Mouse (Mus musculus) left cerebral cortex, postnatal 14 days (tissue): ENCODE results near the gene Mark3. TPM values are rescaled to one million over a fixed set of nuclear protein-coding genes. Genes with fewer than 3 reads are reported as not detected.
"Not testable (repeated sequence)": the region's sequence is repeated elsewhere in the genome, so short reads cannot be mapped to it uniquely, and the experiment has no call there.

Source experiments
- DNase-seq, 2 experiments: peaks; one replicate each; pipeline ENCODE4 v3.0.0; 2021 to 2022; ENCODE audit warnings: low spot score in 2 of 2, mixed read lengths in 1 of 2
- intact Hi-C: fragments of 180-260 bp; cut with DNase I; formaldehyde crosslinking; loops from one replicate; pipeline ENCODE4 v1.15.1; 2025
- total RNA-seq, 2 experiments: library from RNA; stranded (reverse); gene quantifications; 2 replicates each; pipeline ENCODE4 v1.2.3; 2021

The Mark3 gene
- total RNA-seq, 2 experiments from 2014 or later = 122 to 125 TPM

DNA sequence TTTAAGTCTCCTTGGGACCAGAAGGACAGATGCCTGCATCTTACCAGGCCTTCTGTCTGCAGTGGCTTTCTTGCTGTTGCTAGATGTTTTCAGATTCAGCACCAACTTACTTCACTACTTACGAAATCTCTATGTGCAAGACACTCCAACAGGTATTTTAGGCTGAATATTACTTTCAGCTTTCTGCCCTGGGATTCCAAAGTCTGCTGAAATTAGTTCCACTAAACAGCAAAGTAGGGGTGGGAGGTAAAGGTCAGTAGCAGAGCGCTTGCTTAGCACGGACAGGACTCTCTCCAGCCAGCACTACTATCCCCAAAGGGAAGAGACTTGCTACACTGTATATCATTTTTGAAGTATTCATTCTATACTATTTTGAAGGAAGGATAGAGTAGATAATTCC, 29.5 kb downstream of the Mark3 start:
- no peak for DNase-seq
- intact Hi-C loops = no loop called here

DNA sequence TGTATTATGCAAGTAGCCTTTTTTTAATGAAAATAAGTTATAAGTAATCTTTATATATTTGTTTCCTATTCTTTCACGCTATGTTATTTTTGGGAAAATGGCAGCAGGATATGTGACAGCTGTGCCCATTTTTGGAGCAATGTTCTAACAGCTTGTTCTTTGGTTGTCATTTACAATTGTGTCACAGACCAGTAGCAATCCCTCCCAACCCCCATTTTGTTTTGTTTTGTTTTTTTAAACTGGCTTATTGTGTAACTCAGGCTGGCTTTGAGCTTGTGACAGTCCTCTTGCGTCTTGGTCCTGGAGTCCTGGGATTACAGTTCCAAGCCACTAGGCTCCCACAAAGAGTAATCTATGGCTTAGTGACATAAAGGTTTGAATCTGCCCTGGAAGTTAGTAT, 31.3 kb downstream of the Mark3 start:
- no peak for DNase-seq
- intact Hi-C loops = no loop called here

DNA sequence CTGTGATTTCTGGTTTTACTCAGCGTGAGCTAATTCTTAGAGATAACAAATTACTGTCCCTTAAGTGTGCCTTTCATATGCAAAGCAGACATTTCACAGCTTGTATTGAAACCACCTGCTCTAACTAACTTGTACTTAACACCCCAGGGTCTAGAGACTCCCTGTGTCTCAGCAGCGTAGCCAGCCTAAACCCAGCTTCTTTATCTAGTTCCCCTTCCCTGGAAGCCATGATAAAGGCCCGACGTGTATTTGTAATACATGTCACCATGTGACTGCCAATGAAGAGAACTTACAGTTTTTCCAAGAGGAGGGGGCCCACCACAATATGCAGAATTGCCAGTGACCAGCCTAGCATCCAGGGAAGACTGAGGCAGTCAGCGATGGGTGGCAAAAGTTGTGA, 33.7 kb downstream of the Mark3 start:
- no peak for DNase-seq
- intact Hi-C loops = no loop called here

DNA sequence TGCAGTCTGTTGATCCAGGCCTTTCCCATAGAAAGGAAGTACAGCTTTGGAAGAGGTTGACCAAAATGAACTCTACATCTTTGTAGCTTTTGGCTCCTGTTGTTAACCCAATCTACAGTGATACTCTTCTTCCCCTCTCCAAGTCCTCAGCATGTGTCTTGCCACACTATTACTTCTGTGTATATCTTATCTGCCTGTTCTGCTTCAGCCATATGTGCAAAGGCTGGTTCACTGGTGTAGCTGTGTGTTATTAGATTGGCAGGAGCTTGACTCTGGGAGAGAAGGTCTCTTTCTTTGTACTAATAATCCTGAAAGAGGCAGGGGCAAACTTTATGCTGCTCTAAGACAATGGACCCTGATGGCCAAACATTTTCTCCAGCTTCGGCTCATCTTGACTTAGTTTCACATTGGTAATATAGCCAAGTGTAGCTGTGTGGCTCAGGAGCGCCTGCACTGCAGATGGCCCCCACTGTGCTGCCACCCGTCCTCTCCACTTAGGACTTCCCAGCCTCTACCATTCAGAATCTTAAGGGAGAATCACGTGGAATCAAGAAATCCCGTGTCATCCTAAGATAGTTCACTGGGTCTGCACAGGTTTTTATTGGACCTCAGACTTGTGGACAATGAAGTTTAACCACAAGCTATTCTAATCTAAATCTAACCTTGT, 40.3 kb downstream of the Mark3 start:
- intact Hi-C loops = no loop called here
- DNase-seq = no peak

DNA sequence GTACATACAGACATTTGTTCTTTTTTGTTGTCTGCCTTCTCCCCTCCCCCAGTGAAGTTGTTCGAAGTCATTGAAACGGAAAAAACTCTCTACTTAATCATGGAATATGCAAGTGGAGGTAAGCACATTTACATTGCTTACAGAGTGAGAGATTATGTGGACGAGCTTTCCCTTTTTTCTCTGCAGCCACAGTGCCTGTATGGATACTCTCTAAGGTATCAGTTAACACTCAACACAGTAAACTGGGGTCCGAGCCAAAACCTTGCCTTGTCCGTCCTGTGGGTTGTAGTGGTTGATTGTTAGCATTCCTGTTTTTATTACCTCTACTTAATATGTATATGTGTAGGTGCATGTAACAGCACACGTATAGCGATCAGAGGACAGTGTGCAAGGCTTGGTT, 43.9 kb downstream of the Mark3 start:
- intact Hi-C loops = no loop called here
- DNase-seq = no peak

DNA sequence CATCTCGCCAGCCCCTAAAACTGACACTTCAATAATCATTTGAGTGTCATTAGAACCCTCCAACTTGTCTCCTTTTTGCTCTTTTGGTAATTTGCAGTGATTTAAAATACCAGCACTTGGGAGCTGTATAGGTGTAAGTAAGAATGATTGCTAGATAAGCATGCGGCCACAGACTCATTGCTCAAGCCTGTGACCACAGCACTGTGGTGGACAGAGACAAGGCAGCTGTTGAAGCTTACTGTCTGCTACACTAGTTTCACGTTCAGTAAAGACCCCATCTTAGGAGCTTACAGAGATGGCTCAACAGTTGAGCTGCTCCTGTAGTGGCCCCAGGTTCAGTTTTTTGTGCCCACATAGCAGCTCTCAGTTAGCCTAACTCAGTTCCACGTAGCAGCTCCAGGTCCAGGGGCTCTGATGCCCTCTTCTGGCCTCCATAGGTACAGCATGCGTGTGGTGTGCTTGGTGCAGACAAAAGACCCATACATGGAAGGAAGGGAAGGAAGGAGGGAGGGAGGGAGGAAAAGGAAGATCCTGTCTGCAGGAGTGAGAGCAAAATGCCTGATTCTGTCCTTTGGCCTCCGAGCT, 73.8 kb downstream of the Mark3 start:
- peak; percentile 75 to 90 for DNase-seq
- intact Hi-C loops = loop anchor here (5.0 to 10.0 kb wide), 2 partner anchors 111 to 223 kb away; partner anchors contain the start of gene Eif5

DNA sequence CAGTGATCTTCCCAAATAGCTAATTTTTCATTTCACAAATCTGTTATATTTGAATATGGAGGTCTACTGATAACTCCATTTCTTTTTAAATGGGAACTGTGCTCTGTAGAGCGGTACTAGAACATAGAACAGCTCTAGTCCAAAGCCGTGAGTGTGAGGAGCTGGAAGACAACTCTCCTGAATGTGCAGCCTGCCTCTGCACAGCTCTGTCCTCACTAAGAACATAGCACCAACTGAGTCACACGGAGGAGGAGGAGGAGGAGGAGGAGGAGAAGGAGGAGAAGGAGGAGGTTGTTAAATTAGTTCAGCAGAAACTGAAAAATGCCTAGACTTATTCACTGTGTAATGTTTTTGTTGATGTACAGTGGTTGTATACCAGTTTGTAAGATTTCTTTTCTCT, 78.6 kb downstream of the Mark3 start:
- DNase-seq = no peak

DNA sequence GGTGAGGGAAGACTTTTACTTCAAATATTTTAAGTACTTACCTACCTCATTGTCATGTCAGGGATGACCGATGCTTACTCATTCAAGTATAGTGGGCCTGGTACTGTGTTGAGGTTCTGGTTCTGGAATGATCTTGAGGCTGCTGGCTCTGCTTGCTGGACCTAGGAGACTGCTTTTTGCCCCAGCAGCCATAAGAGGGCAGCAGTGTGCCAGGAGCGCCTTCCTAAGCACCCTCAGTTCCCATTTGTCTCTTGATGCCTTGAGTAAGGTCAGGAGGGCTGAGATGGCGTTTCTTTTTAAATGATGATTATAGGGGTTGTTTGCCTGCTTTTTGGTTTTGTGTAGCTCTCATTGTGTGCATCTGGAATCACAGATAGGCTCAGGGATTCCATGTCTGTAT, 79.1 kb downstream of the Mark3 start:
- intact Hi-C loops = loop anchor here (2.0 kb wide), 1 partner anchor 43 kb away; no protein-coding TSS in a partner anchor
- peak; percentile 79 to 84 for DNase-seq

More for the DNA sequence above, 78.6 kb downstream of the Mark3 start:
- intact Hi-C loops = loop anchor here (2.0 kb wide), 1 partner anchor 44 kb away; no protein-coding TSS in a partner anchor

DNA sequence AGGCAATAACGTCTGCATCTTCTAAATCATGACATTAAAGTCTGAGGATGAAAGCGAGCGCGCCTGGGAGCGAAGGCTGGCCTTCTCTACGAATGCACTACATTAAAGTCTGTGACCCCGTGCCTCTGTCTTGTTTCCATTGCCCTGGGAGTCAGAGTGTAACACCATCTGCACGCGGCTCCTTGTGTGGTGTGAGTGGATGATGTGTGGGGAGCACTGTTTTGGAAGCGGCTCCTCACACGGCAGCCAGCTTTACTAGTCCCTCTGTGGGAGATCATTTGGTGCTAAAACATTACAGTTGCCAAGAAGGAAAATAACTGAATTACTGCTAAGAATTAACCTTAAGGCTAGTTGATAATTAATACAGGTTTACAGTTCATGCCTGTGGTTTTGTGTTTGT, 81.4 kb downstream of the Mark3 start:
- intact Hi-C loops = no loop called here

DNA sequence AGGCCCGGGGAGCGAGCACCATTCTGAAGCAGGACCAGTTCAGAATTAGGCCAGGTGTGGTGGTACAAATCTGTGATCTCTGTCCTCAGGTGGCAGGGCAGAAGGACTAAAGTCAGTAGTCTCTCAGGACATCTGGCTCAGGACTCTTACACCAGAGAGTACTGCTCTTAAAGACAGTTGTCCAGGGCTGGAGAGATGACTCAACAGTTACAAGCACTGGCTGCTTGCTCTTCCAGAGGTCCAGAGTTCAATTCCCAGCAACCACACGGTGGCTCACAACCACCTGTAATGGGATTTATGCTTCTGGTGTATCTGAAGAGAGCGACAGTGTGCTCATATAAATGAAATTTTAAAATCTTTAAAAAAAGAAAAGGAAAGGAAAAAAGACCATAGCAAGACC, 85.0 kb downstream of the Mark3 start:
- intact Hi-C loops = no loop called here
- DNase-seq = no peak

More for the DNA sequence above, 81.4 kb downstream of the Mark3 start:
- no peak for DNase-seq

DNA sequence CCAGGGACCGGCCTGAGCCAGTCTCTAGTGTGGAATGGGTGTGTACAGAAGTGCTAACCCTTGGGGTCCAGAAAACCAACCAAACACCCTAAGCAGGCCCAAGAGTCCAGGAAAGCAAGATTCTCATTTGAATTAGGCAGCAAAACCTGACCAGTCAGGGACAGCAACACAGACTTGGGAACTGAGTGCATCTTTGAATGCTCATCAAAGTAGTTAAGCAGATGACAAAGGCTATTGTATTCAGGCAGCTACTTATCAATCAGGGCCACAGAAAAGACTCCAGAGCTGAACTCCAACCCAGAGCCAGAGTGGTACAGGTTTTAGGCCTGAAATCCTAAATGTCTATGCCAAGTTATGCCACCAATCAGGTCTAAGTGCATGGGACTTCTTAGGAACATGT, 86.3 kb downstream of the Mark3 start:
- intact Hi-C loops = no loop called here
- no peak for DNase-seq

DNA sequence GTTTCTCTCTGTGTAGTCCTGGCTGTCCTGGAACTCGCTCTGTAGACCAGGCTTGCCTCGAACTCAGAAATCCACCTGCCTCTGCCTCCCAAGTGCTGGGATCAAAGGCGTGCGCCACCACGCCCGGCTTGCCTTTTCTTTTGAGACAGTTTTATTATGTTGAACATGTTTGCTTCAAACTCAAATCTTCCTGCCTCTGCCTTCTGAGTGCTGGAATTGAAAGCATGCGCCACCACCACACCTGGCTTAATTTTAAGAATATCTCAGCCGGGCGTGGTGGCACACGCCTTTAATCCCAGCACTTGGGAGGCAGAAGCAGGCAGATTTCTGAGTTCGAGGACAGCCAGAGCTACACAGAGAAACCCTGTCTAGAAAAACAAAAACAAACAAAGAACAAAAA, 87.2 kb downstream of the Mark3 start:
- DNase-seq, intact Hi-C loops: not testable (repeated sequence)

DNA sequence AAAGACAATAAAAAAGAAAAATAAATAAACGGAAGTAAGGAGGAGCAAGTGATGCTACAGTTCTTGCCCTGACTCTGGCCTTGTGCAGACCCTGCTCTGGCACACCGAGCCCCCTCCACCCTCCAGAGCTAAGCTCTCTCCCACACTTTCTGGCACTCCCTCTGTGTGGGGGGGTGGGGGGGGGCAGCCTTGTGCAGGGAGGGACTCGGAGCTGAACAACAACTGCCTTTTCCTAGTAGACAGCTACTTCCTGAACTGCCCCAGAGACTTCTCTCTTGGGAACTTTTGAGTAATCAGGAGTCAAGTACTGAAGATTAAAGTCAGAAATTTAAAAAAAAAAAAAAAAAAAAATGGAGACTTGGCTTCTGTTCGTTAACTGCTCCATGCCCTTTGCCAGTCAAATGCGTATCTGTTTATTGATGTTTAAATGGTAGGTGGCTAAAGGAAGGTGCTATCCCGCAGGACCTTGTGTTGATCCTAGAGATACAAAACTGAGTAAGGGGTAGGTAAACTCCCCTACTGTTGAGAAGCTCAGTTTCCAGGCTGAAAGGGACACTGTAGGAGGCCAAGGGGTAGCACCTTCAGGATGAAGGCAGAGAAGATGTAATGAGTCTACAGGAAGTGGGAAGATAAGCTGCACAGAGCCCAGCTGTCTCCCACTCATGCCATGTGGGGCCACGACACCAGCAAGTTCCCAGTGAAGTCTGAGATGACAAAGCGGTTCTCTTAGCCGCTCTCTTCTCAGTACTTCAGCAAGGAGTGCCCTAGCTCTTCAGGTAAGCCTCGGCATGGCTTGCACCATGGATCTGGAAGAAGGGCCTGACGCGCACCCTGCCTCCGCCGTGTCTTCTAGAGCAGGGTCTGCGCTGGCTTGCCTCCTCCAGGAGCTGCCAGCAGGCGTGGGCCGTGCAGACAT, 89.2 kb downstream of the Mark3 start:
- DNase-seq = no peak
- intact Hi-C loops = no loop called here

DNA sequence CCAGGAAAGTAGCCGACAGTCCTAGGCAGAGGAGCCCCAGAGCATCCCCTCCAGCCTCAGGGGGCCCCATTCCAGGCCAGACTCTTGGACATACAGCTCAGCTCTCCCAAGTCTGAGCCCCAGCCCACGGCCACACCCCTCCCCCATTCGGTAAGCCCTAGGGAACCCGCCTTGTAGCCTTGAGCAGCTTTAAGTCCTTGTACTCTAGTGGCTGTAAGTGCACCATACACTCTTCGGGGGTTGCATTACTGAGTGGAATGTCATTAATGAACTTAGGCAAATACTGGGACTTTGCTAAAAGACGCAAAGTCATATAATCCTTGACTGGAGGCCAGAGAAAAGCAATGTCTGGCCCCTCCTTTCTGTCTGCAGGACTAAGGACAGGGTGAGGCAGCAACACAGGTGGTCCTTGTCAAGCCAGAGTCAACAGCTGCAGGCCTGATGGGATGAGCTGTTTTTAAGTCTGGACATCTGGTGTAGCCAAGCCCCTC, 89.9 kb downstream of the Mark3 start:
- DNase-seq = no peak
- intact Hi-C loops = no loop called here

DNA sequence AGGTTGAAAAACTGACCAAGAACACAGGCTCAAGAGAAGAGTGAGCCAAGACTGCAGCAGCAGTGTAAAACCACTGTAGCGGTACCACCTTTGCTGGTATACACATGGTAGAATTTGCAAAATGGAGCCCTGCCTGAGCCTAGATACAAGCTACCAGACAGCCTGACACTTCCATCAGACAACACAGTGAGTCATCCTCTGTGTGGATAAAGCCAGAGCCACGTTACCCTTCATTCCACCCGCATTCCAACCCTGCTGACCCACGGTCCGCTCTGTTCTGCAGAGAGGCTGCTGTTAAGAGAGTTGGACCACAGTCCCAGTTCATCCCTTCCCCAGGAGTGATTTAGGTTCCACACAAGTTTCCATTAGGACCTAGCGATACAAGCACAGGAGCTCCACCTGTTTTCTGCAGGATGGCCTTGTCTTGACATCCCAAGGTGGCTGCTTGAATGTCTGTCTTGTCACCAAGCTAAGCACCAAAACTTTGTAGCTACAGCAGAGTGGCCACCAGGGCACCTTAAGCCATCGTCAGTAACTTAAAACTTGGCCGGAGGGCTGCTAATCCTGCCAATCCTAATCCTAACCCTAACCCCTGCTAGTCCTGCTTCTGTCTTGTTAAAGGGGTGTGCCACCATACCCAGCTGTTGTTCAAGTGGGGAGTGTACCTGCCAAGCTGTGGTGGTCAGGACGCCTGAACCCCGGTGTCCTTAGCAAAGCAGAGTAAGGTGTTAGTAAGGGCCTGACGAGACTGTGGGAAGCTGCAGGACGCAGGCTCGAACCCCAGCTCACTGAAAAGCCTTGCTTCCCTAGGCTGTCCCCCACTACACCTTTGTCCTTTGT, 90.9 kb downstream of the Mark3 start:
- no peak for DNase-seq
- intact Hi-C loops = loop anchor here (5.0 kb wide), 2 partner anchors 47 to 67 kb away; partner anchors contain the start of genes Apopt1 and Bag5

DNA sequence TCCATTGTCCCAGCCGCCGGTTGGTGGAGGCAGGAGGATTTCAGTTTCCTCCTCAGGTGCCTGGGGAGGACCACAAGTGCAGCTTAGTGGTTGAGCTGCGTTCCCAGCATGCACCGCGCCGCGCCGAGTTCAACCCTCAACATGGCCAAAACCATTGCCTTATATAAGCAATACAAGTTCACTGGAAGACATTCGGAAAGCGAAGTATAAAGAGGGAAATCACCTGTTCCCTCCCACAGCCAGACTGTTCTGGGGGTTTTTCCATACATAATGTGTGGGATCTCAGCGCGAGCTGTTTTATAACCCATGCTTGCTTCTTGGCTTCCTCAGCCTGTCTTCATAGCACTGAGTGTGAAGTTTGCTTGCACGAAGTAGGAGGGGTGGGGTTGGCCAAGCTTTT, 92.1 kb downstream of the Mark3 start:
- intact Hi-C loops = loop anchor here (5.0 kb wide), 2 partner anchors 46 to 66 kb away; partner anchors contain the start of genes Apopt1 and Bag5
- peak; percentile 63 to 84 for DNase-seq

DNA sequence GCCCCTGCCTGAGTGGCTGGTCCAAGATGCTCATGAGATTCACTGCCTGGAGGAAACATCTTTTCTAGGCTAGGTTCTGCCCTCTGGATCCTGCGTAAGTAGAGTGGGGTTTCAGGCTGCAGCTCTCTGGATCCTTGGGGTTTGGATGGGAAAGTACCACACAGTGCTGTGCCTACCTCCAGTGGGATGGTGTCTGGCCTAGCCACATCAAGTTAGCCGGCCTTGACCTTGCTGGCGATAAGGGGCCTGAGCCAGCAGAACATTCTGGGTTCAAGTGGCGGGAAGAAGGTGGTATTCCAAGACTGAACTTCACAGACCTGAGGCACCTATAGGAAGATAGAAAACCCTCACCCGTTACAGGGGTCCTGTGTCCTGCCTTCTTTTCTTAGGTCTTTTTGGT, 93.1 kb downstream of the Mark3 start:
- DNase-seq = no peak
- intact Hi-C loops = loop anchor here (5.0 kb wide), 2 partner anchors 45 to 65 kb away; partner anchors contain the start of genes Apopt1 and Bag5

DNA sequence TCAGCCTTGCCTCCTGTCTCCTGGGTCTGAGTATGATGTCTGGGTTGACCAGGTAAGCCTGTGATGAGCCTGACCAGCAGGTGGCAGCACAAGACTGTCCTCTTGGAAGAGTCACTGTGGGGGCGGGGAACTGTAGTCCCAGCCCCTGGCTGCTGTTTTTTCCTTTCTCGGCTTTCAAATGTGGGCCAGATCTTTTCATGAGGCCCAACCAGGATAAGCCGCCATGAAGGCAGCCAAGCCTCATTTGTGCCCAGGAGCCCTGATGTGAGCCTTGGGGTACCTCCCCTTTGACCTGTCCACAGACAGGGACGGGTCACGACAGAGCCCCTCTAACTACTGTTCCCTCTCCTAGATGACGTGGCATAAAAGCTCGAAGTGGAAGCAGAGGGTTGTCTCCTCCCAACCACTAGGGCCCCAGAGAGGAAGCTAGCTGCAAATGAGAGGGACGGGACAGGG, 94.2 kb downstream of the Mark3 start:
- intact Hi-C loops = loop anchor here (1.0 to 5.0 kb wide), 3 partner anchors 28 to 64 kb away; partner anchors contain the start of genes Apopt1 and Bag5
- DNase-seq = peak; percentile 98
